Mouse (Mus musculus): Measurements from ENCODE around the gene Ctnnal1.

Gene Ctnnal1

GRCm38 (mm10) chr4:56861551-56861950 is 3.4 kb downstream of the Ctnnal1 start:
- DNase-seq (ENCODE audit: low read depth in 1 of 2, low spot score in 2 of 2), result no peak

DNA sequence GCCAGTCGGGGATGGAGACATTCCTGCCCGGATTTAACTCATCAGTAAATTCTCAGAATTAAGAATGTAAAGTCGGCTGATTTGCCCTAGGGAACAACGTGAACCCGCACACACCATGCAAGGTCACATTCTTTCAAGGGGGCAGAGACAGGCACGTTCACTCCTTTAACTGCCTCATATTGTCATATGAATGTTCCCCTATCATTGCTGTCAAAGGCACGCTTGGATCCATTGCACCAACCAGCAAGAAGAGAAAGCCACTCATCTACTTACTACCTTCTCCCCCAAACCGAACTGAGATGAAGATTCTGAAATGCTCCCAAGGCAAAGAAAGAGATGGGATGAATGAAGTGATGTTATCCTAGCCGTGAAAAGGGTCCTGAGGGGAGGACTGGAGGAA is 6.3 kb downstream of the Ctnnal1 start:
- DNase-seq (ENCODE audit: low read depth in 1 of 2, low spot score in 2 of 2), result no peak

GRCm38 (mm10) chr4:56856371-56856949 is 8.5 kb downstream of the Ctnnal1 start:
- no peak for DNase-seq (ENCODE audit: low read depth in 1 of 2, low spot score in 2 of 2)

DNA sequence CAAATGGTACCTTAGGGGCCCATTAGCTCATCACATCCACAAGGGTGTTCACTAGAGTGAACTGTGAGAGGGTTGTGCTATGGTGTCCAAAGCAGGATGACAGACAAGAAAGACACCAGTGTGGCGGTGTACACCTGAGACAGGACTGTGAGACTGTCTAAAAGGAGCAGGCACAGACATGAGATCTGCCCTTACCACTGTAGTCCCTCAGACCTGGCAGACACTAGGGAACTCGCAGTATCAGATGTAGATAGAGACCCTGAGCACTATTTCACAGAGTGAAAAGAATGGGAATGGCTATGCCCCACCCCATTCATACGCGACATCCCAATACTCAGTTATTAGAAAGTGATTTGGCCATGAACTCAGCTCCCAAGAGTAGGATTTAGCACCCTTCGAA is 9.1 kb downstream of the Ctnnal1 start:
- no peak for DNase-seq (ENCODE audit: low read depth in 1 of 2, low spot score in 2 of 2)

- no peak for DNase-seq (ENCODE audit: low read depth in 1 of 2, low spot score in 2 of 2)
These were observed 14.3 kb downstream of the Ctnnal1 start for GRCm38 (mm10) chr4:56850724-56851123.

DNA sequence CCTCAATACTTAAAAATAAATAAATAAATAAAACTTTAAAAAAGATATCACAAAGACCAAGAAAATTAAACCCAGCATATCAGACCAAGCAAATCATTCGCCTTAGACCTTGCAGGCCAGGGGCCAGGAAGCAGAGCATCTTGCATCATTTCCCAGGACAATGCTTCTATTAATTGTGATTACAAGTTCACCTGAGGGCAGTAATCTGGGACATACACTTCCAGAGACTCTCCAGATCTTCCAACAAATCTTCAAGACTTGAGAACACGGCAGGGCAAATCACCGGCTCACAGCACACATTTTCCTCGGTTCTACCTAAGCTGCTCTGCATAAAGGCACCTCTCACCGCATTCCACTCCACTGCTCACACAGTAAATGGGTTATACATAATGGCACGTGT is 16.9 kb downstream of the Ctnnal1 start:
- no peak for DNase-seq (ENCODE audit: low read depth in 1 of 2, low spot score in 2 of 2)

DNA sequence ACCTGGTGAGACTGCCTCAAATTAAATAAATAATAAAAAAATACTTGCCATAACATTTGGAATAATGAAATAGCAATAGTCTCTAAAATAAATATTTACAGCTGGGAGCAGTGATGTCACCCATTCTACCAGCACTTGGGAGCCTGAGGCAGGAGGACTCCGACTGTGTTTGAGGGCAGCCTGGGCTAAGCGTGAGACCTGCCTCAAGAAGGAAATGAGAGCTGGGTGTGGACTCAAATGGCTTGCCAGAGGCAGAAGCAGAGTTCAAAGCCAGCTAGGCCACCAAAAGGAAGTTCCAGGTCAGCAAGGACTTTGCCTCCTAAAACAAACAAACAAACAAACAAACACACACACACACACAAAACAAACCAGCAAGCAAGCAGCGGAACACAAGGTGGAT is 17.6 kb downstream of the Ctnnal1 start:
- DNase-seq (ENCODE audit: low read depth in 1 of 2, low spot score in 2 of 2), result no peak

DNA sequence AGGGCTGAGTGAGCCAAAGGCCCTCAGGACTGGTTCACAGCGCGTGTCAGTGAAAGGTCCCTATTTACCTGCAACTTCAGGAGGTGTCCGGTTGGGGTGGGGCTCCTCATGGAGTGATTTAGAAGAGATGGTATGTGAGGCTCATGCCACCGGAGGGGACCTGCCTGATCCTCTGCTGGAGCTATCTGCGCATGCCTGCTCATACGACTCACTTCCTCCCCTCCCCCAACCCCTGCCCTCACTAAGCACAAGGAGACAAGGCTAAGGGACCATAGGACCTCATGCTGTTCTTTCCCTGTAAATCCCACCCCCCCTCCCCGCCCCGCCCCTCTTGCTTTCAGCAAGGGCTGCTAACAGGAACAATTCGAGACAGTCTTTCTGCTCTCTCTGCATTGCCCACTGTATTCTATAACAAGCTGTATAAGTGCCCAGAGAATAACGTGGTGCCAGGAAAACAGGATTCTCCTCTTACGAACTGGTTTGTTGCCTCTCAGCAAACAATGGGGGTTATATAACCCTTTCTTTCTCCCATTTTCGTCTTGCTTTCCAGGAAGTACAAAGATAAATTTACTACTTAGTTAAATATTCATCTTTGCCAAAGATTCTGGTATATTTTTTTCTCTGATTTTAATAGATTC is 19.0 kb downstream of the Ctnnal1 start:
- no peak for DNase-seq (ENCODE audit: low read depth in 1 of 2, low spot score in 2 of 2)

- DNase-seq (ENCODE audit: low read depth in 1 of 2, low spot score in 2 of 2), result no peak
These were observed 20.1 kb downstream of the Ctnnal1 start for GRCm38 (mm10) chr4:56844911-56845310.

DNA sequence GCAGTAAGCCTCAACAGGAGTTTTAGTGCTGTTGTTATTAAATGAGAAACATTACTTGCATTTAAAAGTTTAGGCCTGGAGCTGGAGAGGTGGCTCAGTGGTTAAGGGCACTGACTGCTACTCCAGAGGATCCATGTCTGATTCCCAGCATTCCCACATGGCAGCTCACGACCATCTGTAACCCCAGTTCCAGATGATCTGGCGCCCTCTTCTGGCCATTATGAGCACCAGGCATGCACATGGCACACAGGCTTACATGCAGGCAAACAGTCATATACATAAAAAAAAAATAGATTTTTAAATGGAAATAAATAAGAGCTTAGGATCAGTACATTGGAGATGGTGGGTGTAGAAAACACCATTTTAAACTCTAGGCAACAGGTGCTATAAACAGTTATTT is 21.0 kb downstream of the Ctnnal1 start:
- no peak for DNase-seq (ENCODE audit: low read depth in 1 of 2, low spot score in 2 of 2)

- DNase-seq (ENCODE audit: low read depth in 1 of 2, low spot score in 2 of 2), result no peak
These were observed 22.5 kb downstream of the Ctnnal1 start for GRCm38 (mm10) chr4:56842501-56842900.

DNA sequence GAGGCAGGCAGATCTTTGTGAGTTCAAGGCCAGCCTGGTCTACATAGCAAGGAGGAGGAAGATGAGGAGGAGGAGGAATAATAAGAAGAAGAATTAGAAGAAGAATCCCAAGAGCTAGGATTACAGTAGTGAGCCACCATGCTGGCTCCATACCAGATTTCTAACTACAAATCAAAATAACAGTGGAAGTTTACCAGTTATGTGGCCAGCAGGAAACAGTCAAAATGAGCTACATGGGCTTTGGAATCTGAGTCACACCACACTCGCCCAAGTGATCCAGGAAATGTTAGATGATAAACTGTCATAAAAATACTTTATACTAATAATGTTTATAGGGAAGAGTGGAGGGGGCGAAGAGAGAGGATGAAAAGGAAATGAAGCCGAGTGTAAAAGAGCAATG is 24.7 kb downstream of the Ctnnal1 start:
- DNase-seq (ENCODE audit: low read depth in 1 of 2, low spot score in 2 of 2), result no peak

GRCm38 (mm10) chr4:56837661-56838060 is 27.3 kb downstream of the Ctnnal1 start:
- no peak for DNase-seq (ENCODE audit: low read depth in 1 of 2, low spot score in 2 of 2)

DNA sequence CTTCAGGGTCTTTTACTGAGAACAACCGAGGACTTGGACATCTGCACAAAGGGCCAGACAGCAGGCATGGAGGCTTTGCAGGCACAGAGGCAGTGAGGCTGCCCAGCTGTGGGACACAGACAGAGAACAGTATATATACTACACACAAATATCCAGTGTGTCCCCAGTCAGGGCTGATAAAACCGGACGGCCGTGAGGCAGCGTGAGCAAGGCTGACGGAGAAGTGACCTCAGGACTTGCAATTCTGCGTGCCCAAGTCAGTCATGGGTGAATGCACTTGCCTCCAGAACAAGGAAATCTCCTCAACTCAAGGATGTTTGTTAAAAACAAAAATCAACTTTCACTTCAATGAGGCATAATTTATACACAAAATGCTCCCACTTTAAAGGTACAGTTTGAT is 33.0 kb downstream of the Ctnnal1 start:
- no peak for DNase-seq (ENCODE audit: low read depth in 1 of 2, low spot score in 2 of 2)

DNA sequence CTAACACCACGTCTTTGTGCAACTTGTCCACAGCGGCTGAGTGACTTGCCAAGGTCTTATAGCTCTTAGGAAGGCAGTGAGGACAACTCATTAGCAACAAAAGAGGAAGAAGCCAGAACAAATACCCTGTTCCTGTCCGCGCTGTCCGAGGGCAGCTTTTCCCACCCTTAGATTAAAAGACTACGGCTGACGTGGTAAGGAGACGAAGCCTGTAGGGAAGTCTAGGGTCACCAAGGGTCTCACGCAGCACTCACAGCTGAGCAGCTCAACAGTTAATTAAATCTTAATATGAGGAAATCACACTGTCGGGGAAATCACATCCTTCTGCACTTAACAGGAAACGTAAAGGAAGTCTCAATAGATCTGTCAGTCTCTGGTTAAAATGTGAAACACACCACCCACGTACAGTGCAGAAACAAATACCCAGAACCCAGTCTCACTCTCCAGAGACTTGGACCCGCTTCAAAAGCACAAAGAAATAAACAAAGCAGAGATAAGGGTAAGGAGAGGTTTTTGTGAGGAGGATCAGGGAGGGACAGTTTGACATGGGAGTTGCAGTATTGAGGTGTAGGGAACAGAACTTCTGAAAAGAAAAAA is 33.9 kb downstream of the Ctnnal1 start:
- no peak for DNase-seq (ENCODE audit: low read depth in 1 of 2, low spot score in 2 of 2)

DNA sequence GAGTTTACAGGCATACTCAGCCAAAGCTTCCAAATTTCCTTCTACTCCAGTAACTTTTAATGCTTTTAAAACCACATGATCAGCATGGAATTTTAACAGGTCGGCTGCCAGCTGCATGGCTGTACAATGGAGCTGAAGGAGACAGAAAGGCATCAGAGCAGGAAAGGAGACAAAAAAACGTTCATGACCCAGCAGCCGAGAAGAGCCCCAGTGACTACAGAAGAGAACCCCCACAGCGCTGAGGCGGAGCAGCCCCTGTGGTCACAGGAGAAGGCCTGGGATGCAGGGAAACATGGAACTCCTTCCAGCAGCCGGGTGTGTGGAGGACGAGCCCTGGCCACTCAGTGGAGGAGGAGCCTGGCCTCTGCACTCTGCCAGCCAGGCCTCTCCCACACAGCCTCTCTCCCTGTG is 35.5 kb downstream of the Ctnnal1 start:
- DNase-seq (ENCODE audit: low read depth in 1 of 2, low spot score in 2 of 2), result no peak

DNA sequence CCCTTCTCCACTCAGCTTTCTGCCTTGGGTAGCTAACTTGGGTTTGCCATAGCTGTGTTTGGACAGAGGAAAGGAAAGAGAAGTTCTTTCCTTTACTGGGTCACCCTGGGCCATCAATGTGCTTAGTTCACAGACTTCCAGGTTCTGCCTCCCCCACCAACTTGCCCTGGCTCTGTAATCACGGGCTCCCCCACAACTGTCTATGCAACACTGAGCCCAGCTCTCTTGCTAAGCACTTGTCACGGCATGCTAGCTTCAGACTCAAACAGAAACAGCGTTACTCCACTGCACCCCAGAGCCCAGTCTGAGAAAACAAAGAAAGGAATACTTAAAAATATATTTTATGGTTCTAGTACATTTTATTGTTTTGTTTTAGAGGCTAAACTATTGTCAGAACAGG is 36.1 kb downstream of the Ctnnal1 start:
- DNase-seq (ENCODE audit: low read depth in 1 of 2, low spot score in 2 of 2), result no peak

DNA sequence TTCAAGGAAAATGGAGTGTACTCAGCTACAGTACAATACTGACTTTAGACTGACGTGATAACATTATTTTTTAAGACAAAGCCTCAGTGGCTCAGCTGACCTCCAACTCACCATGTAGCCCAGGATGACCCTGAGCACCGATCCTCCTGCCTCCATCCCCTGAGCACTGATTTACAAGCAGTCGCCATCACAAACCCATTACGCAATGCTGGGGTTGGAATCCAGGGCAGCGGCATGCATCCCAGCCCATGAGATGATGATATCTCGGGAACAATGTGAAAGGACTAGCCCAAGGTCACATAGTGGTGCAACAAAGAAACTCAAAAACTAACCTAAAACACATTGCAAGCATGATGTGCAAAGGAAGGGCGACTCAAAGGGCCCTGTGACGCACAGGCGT is 40.8 kb downstream of the Ctnnal1 start:
- DNase-seq (ENCODE audit: low read depth in 1 of 2, low spot score in 2 of 2), result no peak

GRCm38 (mm10) chr4:56820017-56820550 is 44.9 kb downstream of the Ctnnal1 start:
- no peak for DNase-seq (ENCODE audit: low read depth in 1 of 2, low spot score in 2 of 2)

- no peak for DNase-seq (ENCODE audit: low read depth in 1 of 2, low spot score in 2 of 2)
These were observed 49.9 kb downstream of the Ctnnal1 start for GRCm38 (mm10) chr4:56815131-56815530.

GRCm38 (mm10) chr4:56812096-56812495 is 52.9 kb downstream of the Ctnnal1 start:
- DNase-seq (ENCODE audit: low read depth in 1 of 2, low spot score in 2 of 2), result no peak

- no peak for DNase-seq (ENCODE audit: low read depth in 1 of 2, low spot score in 2 of 2)
These were observed 53.3 kb downstream of the Ctnnal1 start for GRCm38 (mm10) chr4:56811642-56812041.

DNA sequence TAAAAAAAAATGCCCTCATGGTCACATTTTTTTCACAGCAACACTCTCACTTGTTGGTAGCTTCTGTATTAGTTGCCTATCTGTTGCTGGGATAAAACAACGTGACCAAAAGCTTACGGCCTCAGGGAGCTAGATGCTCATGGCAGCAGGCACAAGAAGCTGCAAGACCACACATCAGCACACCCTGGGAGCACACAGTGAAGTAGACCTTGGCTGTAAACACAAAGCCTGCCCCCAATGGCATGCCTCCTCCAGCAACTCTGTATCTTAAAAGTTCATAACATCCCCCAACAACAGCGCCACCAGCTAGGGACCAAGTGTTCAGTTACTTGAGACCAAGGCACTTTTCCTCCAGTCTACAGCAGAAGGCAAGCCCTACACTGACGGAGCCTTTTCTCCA is 55.9 kb downstream of the Ctnnal1 start:
- no peak for DNase-seq (ENCODE audit: low read depth in 1 of 2, low spot score in 2 of 2)

Measured in monocyte, adult 2 months (primary cell).